Mouse (Mus musculus): ENCODE data around the gene Gpr182. TPM values are rescaled to one million over a fixed set of nuclear protein-coding genes. Genes with fewer than 3 reads are reported as not detected.

The Gpr182 gene
- polyA plus RNA-seq, 1 experiment from 2014 or later, result 1.8 TPM

DNA sequence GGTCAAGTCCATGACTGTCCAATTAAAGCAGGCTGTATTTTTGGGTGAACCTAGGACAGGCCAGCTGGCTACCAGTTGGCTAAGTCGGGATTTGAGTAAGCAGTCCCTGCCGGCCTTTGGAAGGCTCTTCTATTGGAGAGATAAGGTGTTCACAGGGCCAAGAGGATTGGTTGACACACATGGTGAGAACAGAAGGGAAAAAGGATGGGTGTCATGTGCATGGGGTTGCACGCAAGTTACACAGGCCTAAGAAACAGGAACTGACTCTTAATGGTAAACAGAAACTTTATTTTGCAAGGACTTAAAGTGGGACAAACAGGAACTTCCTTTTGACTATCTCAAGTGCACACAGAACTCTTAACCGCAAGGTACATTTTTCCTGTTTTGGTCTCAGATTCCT is 14.6 kb downstream of the Gpr182 start:
- Histone ChIP-seq H3K36me3 (peaks cover 6% of the 10 kb centered on the region), H3K4me2 (replicated peaks) (no peak overlapping the region), H3K27ac (no peak overlapping the region), H3K4me1 (replicated peaks) (0 out of 2 replicates have a peak, but pooled peaks cover 5% of the 10 kb centered on the region), H3K9me3 (no peaks in the 10 kb centered on the region), H3K9ac (no peak overlapping the region), H3K4me3 (replicated peaks) (no peak overlapping the region), H3K27me3 (replicated peaks) (no peaks in the 10 kb centered on the region)
- no peak for ATAC-seq
- whole genome bisulfite sequencing, result 70% methylated on average over 4 of the region's 4 CpGs

DNA sequence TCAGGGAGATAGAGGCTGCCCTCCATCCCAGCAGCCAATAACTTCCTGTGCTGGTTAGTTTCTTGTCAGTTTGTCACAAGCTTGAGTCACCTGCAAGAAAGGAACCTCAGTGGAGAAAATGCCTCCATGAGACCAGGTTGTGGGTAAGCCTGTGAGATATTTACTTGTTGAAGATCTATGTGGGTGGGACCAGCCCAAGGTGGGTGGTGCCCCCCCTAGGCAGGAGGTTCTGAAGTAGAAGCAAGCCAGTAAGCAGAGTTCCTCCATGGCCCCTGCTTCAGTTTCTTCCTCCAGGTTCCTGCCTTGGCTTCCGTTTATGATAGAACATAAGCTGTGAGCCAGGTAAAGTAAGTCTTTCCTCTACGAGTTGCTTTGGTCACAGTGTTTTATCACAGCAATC is 15.3 kb downstream of the Gpr182 start:
- Histone ChIP-seq H3K9ac (no peak overlapping the region), H3K9me3 (no peaks in the 10 kb centered on the region), H3K4me3 (replicated peaks) (no peak overlapping the region), H3K4me2 (replicated peaks) (no peak overlapping the region), H3K4me1 (replicated peaks) (peaks cover 7% of the 10 kb centered on the region), H3K27me3 (replicated peaks) (no peaks in the 10 kb centered on the region), H3K36me3 (peaks cover under 1% of the 10 kb centered on the region; the same call in 1 of the 2 replicates), H3K27ac (no peak overlapping the region)
- ATAC-seq, result no peak
- WGBS, result 79% methylated on average over 2 of the region's 2 CpGs

DNA sequence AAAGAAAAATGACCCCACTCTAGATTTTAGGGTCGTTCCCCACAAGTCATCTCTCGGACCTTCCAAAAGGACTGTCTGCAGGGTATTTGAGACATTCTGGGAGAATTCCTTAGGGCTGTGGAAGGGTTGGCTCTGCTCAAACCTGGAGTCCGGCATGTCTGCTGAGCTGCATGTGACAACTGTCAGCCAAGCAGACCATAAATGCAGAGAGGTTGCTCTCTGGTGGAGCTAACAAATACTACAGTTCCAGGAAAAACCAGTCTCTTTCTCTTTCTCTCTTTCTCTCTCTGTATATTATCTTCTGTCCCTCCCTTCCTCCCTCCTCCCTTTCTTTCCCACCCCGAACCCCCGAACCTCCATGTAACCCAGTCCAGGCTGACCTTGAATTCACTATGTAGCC is 17.1 kb downstream of the Gpr182 start:
- Histone ChIP-seq H3K9me3 (no peaks in the 10 kb centered on the region), H3K4me2 (replicated peaks) (no peak overlapping the region), H3K4me1 (replicated peaks) (peaks cover 5% of the 10 kb centered on the region), H3K27me3 (replicated peaks) (no peaks in the 10 kb centered on the region), H3K4me3 (replicated peaks) (no peak overlapping the region), H3K9ac (no peak overlapping the region), H3K27ac (no peak overlapping the region), H3K36me3 (no peaks in the 10 kb centered on the region)
- WGBS, result 33% methylated on average over 5 of the region's 5 CpGs
- no peak for ATAC-seq

DNA sequence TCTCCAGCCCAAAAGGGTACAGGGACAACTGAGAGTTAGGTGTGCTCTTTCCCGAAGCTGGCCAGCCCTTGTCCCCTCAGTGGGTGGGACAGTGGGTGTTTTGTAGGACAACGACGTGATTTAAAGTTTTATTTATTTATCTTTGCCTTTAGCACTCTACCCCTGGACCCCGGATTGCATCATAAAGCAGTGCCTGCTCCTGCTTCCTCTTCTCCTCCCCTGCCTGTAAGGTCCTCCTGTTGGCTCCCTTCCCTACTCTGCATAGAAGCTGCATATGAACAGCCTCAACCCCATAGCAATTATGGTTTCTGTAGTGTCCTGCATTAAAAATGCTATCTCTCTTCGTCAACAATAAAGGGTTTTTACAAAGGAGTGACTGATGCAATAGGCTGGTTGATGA is 20.1 kb downstream of the Gpr182 start:
- Histone ChIP-seq H3K4me1 (replicated peaks) (peaks cover 5% of the 10 kb centered on the region), H3K4me3 (replicated peaks) (no peak overlapping the region), H3K9ac (no peak overlapping the region), H3K27ac (no peak overlapping the region), H3K36me3 (no peaks in the 10 kb centered on the region), H3K9me3 (no peaks in the 10 kb centered on the region), H3K4me2 (replicated peaks) (no peak overlapping the region), H3K27me3 (replicated peaks) (peaks cover 5% of the 10 kb centered on the region)
- ATAC-seq, result no peak
- WGBS, result 21% methylated on average over 5 of the region's 5 CpGs

DNA sequence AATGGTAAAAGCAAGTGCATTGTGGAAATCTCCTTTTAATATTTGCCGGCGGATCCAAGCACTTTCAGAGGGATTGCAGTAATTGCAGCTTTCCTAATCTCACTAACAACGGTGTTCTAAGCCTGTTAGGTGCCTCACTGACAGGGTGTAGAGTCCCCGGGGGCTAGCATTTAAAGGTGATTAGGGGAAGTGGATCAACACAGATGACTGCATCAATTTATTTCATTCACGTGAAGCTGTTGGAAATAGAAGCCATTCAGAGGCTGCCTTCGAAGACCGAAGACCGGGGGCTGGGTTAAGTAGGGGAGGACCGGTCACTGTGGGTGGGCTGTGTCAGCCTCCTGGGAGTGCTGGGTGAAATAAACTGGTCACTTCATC is 20.6 kb downstream of the Gpr182 start:
- no peaks in the 10 kb centered on the region for H3K36me3 ChIP-seq

DNA sequence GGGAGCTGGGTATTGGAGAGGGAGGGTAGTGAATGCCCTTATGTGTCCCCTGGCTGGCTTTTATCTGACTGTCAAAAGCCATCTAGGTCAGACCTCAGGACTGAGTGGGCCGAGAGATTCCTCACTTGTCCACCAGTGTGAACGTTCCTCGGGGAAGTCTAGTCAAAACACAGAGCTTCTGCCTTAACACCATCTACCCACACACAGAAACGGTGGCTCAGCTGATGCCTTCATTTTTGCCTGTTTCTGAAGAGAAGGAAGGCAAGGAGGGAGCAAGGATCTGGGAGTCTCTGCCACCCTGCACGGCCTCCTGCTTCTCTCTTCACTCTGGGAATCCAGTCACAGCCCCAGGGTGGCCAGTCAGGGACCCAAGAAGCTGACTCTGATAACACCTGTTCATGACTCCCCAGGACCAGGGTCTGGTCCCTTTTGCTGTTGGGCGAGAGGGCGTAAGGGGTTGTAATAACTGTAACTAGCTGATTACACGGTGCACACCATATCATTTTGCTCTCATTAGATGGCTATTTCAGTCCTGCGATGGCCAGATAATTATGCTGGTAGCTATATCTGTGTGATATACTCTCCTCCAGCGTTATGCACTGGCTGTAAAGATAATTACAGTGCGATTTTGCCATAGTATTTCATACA is 21.1 kb downstream of the Gpr182 start:
- Histone ChIP-seq H3K36me3 (no peaks in the 10 kb centered on the region), H3K4me1 (replicated peaks) (peaks cover 5% of the 10 kb centered on the region), H3K9me3 (no peaks in the 10 kb centered on the region), H3K9ac (no peak overlapping the region), H3K4me2 (replicated peaks) (no peak overlapping the region), H3K27me3 (replicated peaks) (peaks cover 5% of the 10 kb centered on the region), H3K27ac (no peak overlapping the region), H3K4me3 (replicated peaks) (no peak overlapping the region)
- no peak for ATAC-seq
- 68% methylated on average over 11 of the region's 11 CpGs for WGBS

More for the DNA sequence above, 20.6 kb downstream of the Gpr182 start:
- Histone ChIP-seq H3K4me3 (replicated peaks) (no peak overlapping the region), H3K27ac (no peak overlapping the region), H3K27me3 (replicated peaks) (peaks cover 5% of the 10 kb centered on the region), H3K9ac (no peak overlapping the region), H3K4me2 (replicated peaks) (no peak overlapping the region), H3K9me3 (no peaks in the 10 kb centered on the region), H3K4me1 (replicated peaks) (peaks cover 5% of the 10 kb centered on the region)
- no peak for ATAC-seq
- 35% methylated on average over 9 of the region's 9 CpGs for WGBS

DNA sequence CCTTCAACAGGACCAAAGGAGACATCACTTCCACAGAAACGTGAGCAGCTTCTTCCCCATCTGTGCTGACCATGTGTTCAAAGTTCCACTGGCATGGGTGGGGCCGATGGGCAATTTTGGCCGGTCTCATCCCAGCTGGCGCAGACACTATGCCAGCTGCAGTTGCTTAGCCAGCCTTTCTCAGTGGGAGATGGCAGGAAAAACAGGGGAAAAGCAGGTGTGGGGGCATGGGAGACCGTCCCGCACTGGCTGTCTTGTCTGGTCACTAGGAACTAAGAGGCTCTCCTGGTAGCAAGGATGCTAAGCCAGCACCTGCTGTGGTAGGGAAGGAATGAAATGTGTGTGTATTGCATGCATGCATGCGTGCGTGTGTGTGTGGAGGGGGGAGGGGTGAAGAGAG is 23.1 kb downstream of the Gpr182 start:
- H3K9ac ChIP-seq, result no peak overlapping the region
- no peak overlapping the region for H3K27ac ChIP-seq
- H3K36me3 ChIP-seq, result no peaks in the 10 kb centered on the region
- H3K4me2 ChIP-seq (replicated peaks), result no peak overlapping the region
- ATAC-seq, result no peak
- 73% methylated on average over 8 of the region's 8 CpGs for WGBS
- H3K9me3 ChIP-seq, result no peaks in the 10 kb centered on the region
- H3K4me3 ChIP-seq (replicated peaks), result no peak overlapping the region
- H3K27me3 ChIP-seq (replicated peaks), result peaks cover 5% of the 10 kb centered on the region
- peaks cover 5% of the 10 kb centered on the region for H3K4me1 ChIP-seq (replicated peaks)

DNA sequence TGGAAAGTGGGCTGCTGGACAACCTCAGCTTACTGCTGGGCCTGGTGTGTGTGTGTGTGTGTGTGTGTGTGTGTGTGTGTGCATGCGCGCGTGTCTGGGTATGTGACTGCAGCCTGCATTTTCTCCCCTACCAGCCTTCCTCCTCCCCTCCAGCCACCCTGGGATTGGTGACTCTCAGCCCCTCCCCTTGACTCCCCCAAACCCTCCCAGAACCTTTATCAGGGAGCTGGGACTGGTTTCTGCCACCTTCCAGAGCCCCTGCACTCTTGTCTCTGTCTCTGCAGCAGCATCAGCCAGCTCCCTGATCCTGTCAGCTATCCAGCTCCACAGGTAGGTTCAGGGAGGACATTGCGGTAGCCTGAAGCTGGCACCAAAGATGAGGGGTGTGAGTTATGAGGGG is 26.4 kb downstream of the Gpr182 start:
- H3K4me3 ChIP-seq (replicated peaks), result no peak overlapping the region
- ATAC-seq, result no peak
- no peak overlapping the region for H3K4me2 ChIP-seq (replicated peaks)
- H3K9me3 ChIP-seq, result no peaks in the 10 kb centered on the region
- H3K4me1 ChIP-seq (replicated peaks), result peaks cover 11% of the 10 kb centered on the region
- no peaks in the 10 kb centered on the region for H3K36me3 ChIP-seq
- H3K9ac ChIP-seq, result no peak overlapping the region
- peaks cover 5% of the 10 kb centered on the region for H3K27me3 ChIP-seq (replicated peaks)
- WGBS, result 57% methylated on average over 4 of the region's 4 CpGs
- H3K27ac ChIP-seq, result no peak overlapping the region

DNA sequence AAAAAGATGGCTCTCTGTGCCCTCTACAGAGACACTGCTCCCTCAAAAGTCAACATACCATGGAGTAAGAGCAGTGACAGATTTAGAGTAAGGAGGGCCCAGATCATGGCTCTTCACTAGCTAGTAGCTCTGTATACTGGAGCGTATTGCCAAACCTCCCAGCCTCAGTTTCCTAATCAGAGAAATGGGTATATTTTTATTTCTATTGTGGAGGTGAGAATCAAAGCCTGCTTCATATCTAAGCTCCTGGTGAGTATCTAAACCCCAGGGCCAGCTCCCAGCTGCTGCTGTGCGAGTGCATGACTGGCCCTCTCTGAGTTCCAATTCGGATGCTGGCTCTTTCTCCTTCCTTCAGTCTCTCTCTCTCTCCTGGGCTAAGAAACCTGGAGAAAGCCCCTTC is 27.4 kb downstream of the Gpr182 start, which contains the start of gene Tac2:
TSS of gene Tac2 (plus strand) at position 301 of the 400 bp plus-strand sequence.
- no peaks in the 10 kb centered on the region for H3K9me3 ChIP-seq
- H3K4me3 ChIP-seq (replicated peaks), result no peak within 1 kb of the TSS
- H3K27ac ChIP-seq, result no peak within 1 kb of the TSS
- peaks cover 5% of the 10 kb centered on the region for H3K27me3 ChIP-seq (replicated peaks)
- H3K36me3 ChIP-seq, result no peaks in the 10 kb centered on the region
- no peak for ATAC-seq
- H3K4me1 ChIP-seq (replicated peaks), result peaks cover 11% of the 10 kb centered on the region
- H3K9ac ChIP-seq, result no peak within 1 kb of the TSS
- 81% methylated on average over 3 of the region's 3 CpGs for WGBS
- H3K4me2 ChIP-seq (replicated peaks), result no peak within 1 kb of the TSS

DNA sequence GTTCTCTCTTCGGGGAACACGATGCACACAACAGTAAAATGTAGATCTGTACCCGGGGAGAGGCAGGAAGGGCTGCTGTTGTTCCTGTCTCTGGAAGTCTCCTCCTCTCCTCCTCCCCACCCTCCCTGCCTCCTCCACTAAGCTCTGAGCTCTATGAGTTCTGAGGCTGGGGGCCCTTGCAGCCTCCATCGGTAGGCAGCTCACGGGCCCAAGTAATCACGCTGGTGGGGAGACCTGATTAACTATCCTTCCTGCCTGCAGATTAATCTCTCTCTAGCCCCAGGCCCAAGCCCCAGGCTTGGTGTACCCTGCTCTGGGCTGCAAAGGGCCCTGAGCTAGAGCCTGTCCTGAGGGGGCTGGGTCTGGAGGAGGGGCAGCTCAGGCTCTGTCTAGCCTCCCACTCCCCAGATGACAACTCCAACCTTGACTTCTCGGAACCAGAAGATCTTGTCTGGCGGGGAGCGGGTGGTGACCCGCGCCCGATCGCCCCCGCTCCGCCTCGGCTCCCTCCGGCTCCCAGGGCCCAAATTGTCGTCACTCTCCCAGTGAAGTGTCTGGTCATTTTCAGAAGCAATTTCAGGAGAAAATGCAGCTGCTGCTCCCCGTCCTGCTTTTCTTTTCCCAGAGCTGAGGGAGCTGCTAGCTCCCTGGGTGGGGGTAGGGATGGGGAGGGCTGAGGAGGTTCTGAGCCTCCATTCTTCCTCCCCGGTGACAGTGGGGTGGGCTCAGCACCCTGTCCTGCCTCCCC is 29.7 kb downstream of the Gpr182 start:
- Histone ChIP-seq H3K27ac (peak overlapping the region; percentile 81), H3K4me3 (replicated peaks) (peak overlapping the region; percentile 21), H3K27me3 (replicated peaks) (no peaks in the 10 kb centered on the region; the same call in 1 of the 2 replicates), H3K4me2 (replicated peaks) (peak overlapping the region; percentile 53), H3K4me1 (replicated peaks) (peaks cover 20% of the 10 kb centered on the region), H3K9ac (peak overlapping the region; percentile 33), H3K9me3 (no peaks in the 10 kb centered on the region), H3K36me3 (no peaks in the 10 kb centered on the region)
- ATAC-seq, result peak; percentile 59
- 7% methylated on average over 20 of the region's 20 CpGs for WGBS

DNA sequence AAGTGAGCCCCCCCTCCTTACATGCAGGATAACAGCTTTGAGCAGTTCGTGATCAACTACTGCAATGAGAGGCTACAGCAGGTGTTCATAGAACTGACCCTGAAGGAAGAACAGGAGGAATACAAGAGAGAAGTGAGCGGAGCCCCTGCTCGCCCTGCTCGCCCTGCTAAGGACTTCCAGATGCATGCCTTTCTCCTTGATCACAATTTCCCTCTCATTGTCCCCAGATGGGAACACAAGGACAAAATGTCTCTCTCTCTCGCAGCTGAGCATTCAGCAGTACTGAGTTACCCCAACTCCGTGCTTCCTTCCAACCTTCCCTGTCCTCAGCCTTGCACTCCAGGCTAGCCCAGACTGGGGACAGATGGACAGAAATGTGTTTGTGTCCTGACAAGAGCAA is 38.8 kb downstream of the Gpr182 start:
- Histone ChIP-seq H3K9ac (no peak overlapping the region), H3K27me3 (replicated peaks) (no peaks in the 10 kb centered on the region), H3K9me3 (no peaks in the 10 kb centered on the region), H3K36me3 (no peaks in the 10 kb centered on the region), H3K4me3 (replicated peaks) (no peak overlapping the region), H3K4me1 (replicated peaks) (peaks cover 7% of the 10 kb centered on the region; the same call in 1 of the 2 replicates), H3K4me2 (replicated peaks) (no peak overlapping the region), H3K27ac (no peak overlapping the region)
- no peak for ATAC-seq
- 86% methylated on average over 6 of the region's 6 CpGs for WGBS

DNA sequence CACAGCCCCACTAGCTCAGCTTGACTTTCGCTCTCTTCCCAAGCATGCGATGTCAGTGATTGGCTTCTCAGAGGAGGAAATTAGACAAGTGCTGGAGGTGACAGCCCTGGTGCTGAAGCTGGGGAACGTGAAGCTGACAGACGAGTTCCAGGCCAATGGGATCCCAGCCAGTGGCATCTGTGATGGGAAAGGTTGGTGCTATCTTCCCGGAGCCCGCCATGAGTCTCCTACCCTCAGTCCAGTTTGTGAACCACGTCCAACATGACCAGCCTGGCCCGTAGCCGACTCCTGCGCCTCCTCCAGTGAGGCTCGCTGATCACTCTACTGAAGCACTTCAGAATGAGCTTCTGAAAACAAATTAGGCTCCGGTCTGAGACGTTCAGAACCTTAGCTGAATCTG is 41.2 kb downstream of the Gpr182 start:
- 79% methylated on average over 13 of the region's 13 CpGs for WGBS
- H3K9me3 ChIP-seq, result no peaks in the 10 kb centered on the region
- ATAC-seq, result no peak
- H3K4me2 ChIP-seq (replicated peaks), result no peak overlapping the region
- no peaks in the 10 kb centered on the region for H3K36me3 ChIP-seq
- no peak overlapping the region for H3K27ac ChIP-seq
- H3K9ac ChIP-seq, result no peak overlapping the region
- H3K4me3 ChIP-seq (replicated peaks), result no peak overlapping the region
- no peaks in the 10 kb centered on the region for H3K27me3 ChIP-seq (replicated peaks)
- H3K4me1 ChIP-seq (replicated peaks), result no peaks in the 10 kb centered on the region; the same call in 1 of the 2 replicates
